Mouse (Mus musculus): ENCODE measurements around the gene Lrrc27. TPM values are rescaled to one million over a fixed set of nuclear protein-coding genes. Genes with fewer than 3 reads are reported as not detected.

Gene Lrrc27
- polyA plus RNA-seq, 1 experiment from 2014 or later: 1.3 TPM

GRCm38 (mm10) chr7:139188634-139189207, 24.1 kb upstream of the Lrrc27 start:
- H3K9ac ChIP-seq: 0 out of 2 replicates have a peak overlapping the region, but pooled peaks have one; percentile 8
- H3K27me3 ChIP-seq: peaks cover 48% of the 10 kb centered on the region
- H3K27ac ChIP-seq: 0 out of 2 replicates have a peak overlapping the region, but pooled peaks have one; percentile 8
- 1% methylated on average over 23 of the region's 23 CpGs for WGBS
- peak overlapping the region; percentile 67 for H3K4me3 ChIP-seq
- no peaks in the 10 kb centered on the region for H3K9me3 ChIP-seq
- peak; percentile 76 for ATAC-seq (ENCODE audit: insufficient number of reproducible peaks, low FRiP score, low TSS enrichment, low read depth)
- no peaks in the 10 kb centered on the region for H3K36me3 ChIP-seq
- H3K4me2 ChIP-seq: peak overlapping the region; percentile 99
- H3K4me1 ChIP-seq: peaks cover 14% of the 10 kb centered on the region

- Histone ChIP-seq H3K4me1 (peaks cover 14% of the 10 kb centered on the region), H3K4me2 (no peak overlapping the region), H3K4me3 (no peak overlapping the region), H3K9ac (no peak overlapping the region), H3K9me3 (no peaks in the 10 kb centered on the region), H3K27ac (no peak overlapping the region), H3K36me3 (no peaks in the 10 kb centered on the region), H3K27me3 (peaks cover 37% of the 10 kb centered on the region)
- WGBS: 92% methylated on average over 4 of the region's 4 CpGs
- no peak for ATAC-seq (ENCODE audit: insufficient number of reproducible peaks, low FRiP score, low TSS enrichment, low read depth)
Measured at GRCm38 (mm10) chr7:139190616-139191015, 22.2 kb upstream of the Lrrc27 start.

GRCm38 (mm10) chr7:139191619-139192018, 21.2 kb upstream of the Lrrc27 start:
- WGBS: 67% methylated on average over 6 of the region's 6 CpGs
- no peak overlapping the region for H3K27ac ChIP-seq
- no peaks in the 10 kb centered on the region for H3K9me3 ChIP-seq
- H3K4me1 ChIP-seq: peaks cover 14% of the 10 kb centered on the region
- peaks cover 27% of the 10 kb centered on the region for H3K27me3 ChIP-seq
- no peak overlapping the region for H3K4me2 ChIP-seq
- ATAC-seq (ENCODE audit: insufficient number of reproducible peaks, low FRiP score, low TSS enrichment, low read depth): no peak
- no peak overlapping the region for H3K9ac ChIP-seq
- no peak overlapping the region for H3K4me3 ChIP-seq
- H3K36me3 ChIP-seq: no peaks in the 10 kb centered on the region

- Histone ChIP-seq H3K4me2 (no peak overlapping the region), H3K36me3 (no peaks in the 10 kb centered on the region), H3K4me3 (no peak overlapping the region), H3K9me3 (no peaks in the 10 kb centered on the region), H3K9ac (no peak overlapping the region), H3K27me3 (peaks cover 12% of the 10 kb centered on the region), H3K4me1 (no peaks in the 10 kb centered on the region), H3K27ac (no peak overlapping the region)
- no peak for ATAC-seq (ENCODE audit: insufficient number of reproducible peaks, low FRiP score, low TSS enrichment, low read depth)
- 82% methylated on average over 4 of the region's 4 CpGs for WGBS
Measured at GRCm38 (mm10) chr7:139197022-139197421, 15.8 kb upstream of the Lrrc27 start.

GRCm38 (mm10) chr7:139200108-139200507, 12.7 kb upstream of the Lrrc27 start:
- no peaks in the 10 kb centered on the region for H3K9me3 ChIP-seq
- 30% methylated on average over 7 of the region's 7 CpGs for WGBS
- no peaks in the 10 kb centered on the region for H3K4me1 ChIP-seq
- no peak overlapping the region for H3K4me3 ChIP-seq
- ATAC-seq (ENCODE audit: insufficient number of reproducible peaks, low FRiP score, low TSS enrichment, low read depth): no peak
- no peak overlapping the region for H3K27ac ChIP-seq
- peaks cover 12% of the 10 kb centered on the region for H3K27me3 ChIP-seq
- no peaks in the 10 kb centered on the region for H3K36me3 ChIP-seq
- no peak overlapping the region for H3K4me2 ChIP-seq
- H3K9ac ChIP-seq: no peak overlapping the region

GRCm38 (mm10) chr7:139201209-139201608, 11.6 kb upstream of the Lrrc27 start:
- Histone ChIP-seq H3K27ac (no peak overlapping the region), H3K27me3 (peaks cover 12% of the 10 kb centered on the region), H3K9ac (no peak overlapping the region), H3K36me3 (no peaks in the 10 kb centered on the region), H3K4me2 (no peak overlapping the region), H3K9me3 (no peaks in the 10 kb centered on the region), H3K4me3 (no peak overlapping the region), H3K4me1 (no peaks in the 10 kb centered on the region)
- no peak for ATAC-seq (ENCODE audit: insufficient number of reproducible peaks, low FRiP score, low TSS enrichment, low read depth)
- WGBS: 55% methylated on average over 6 of the region's 6 CpGs

- WGBS: 19% methylated on average over 7 of the region's 7 CpGs
- peaks cover 5% of the 10 kb centered on the region; the same call in 1 of the 2 replicates for H3K4me1 ChIP-seq
- H3K9me3 ChIP-seq: no peaks in the 10 kb centered on the region
- no peak overlapping the region for H3K9ac ChIP-seq
- no peak overlapping the region for H3K4me2 ChIP-seq
- no peaks in the 10 kb centered on the region for H3K36me3 ChIP-seq
- no peak overlapping the region for H3K27ac ChIP-seq
- H3K27me3 ChIP-seq: no peaks in the 10 kb centered on the region
- ATAC-seq (ENCODE audit: insufficient number of reproducible peaks, low FRiP score, low TSS enrichment, low read depth): no peak
- no peak overlapping the region for H3K4me3 ChIP-seq
Measured at GRCm38 (mm10) chr7:139208023-139208772, 4.6 kb upstream of the Lrrc27 start.

GRCm38 (mm10) chr7:139208773-139209095, 4.1 kb upstream of the Lrrc27 start:
- Histone ChIP-seq H3K27me3 (no peaks in the 10 kb centered on the region), H3K27ac (no peak overlapping the region), H3K9me3 (no peaks in the 10 kb centered on the region), H3K36me3 (no peaks in the 10 kb centered on the region), H3K4me1 (peaks cover 10% of the 10 kb centered on the region), H3K9ac (no peak overlapping the region), H3K4me2 (no peak overlapping the region), H3K4me3 (no peak overlapping the region)
- ATAC-seq (ENCODE audit: insufficient number of reproducible peaks, low FRiP score, low TSS enrichment, low read depth): no peak
- WGBS: 71% methylated on average over 4 of the region's 4 CpGs

- no peaks in the 10 kb centered on the region for H3K36me3 ChIP-seq
- WGBS: 86% methylated on average over 6 of the region's 6 CpGs
Measured at GRCm38 (mm10) chr7:139211761-139212160, 1.0 kb upstream of the Lrrc27 start.

GRCm38 (mm10) chr7:139213751-139214150, 963 bp downstream of the Lrrc27 start:
- 0 out of 2 replicates have a peak overlapping the region, but pooled peaks have one; percentile 21 for H3K9ac ChIP-seq
- H3K27ac ChIP-seq: peak overlapping the region; percentile 48; the same call in 1 of the 2 replicates
- 61% methylated on average over 3 of the region's 3 CpGs for WGBS
- peak overlapping the region; percentile 62 for H3K4me3 ChIP-seq
- no peaks in the 10 kb centered on the region for H3K27me3 ChIP-seq
- no peaks in the 10 kb centered on the region for H3K9me3 ChIP-seq
- H3K36me3 ChIP-seq: no peaks in the 10 kb centered on the region
- H3K4me1 ChIP-seq: peaks cover 10% of the 10 kb centered on the region
- H3K4me2 ChIP-seq: peak overlapping the region; percentile 66
- no peak for ATAC-seq (ENCODE audit: insufficient number of reproducible peaks, low FRiP score, low TSS enrichment, low read depth)

More at GRCm38 (mm10) chr7:139211761-139212160, 1.0 kb upstream of the Lrrc27 start:
- H3K4me1 ChIP-seq: peaks cover 10% of the 10 kb centered on the region
- no peak overlapping the region for H3K9ac ChIP-seq
- no peak overlapping the region for H3K27ac ChIP-seq
- no peak overlapping the region for H3K4me3 ChIP-seq
- no peak overlapping the region for H3K4me2 ChIP-seq
- no peaks in the 10 kb centered on the region for H3K9me3 ChIP-seq
- no peaks in the 10 kb centered on the region for H3K27me3 ChIP-seq
- no peak for ATAC-seq (ENCODE audit: insufficient number of reproducible peaks, low FRiP score, low TSS enrichment, low read depth)

GRCm38 (mm10) chr7:139214160-139214559, 1.4 kb downstream of the Lrrc27 start:
- ATAC-seq (ENCODE audit: insufficient number of reproducible peaks, low FRiP score, low TSS enrichment, low read depth): no peak
- no peak overlapping the region for H3K27ac ChIP-seq
- no peaks in the 10 kb centered on the region for H3K27me3 ChIP-seq
- no peak overlapping the region for H3K4me2 ChIP-seq
- no peaks in the 10 kb centered on the region for H3K36me3 ChIP-seq
- H3K9ac ChIP-seq: no peak overlapping the region
- H3K4me3 ChIP-seq: no peak overlapping the region
- H3K4me1 ChIP-seq: peaks cover 10% of the 10 kb centered on the region
- H3K9me3 ChIP-seq: no peaks in the 10 kb centered on the region
- 78% methylated on average over 3 of the region's 3 CpGs for WGBS

- no peaks in the 10 kb centered on the region for H3K36me3 ChIP-seq
- no peak overlapping the region for H3K9ac ChIP-seq
- H3K27ac ChIP-seq: no peak overlapping the region
- H3K4me1 ChIP-seq: peaks cover 10% of the 10 kb centered on the region
- no peak overlapping the region for H3K4me3 ChIP-seq
- 80% methylated on average over 14 of the region's 14 CpGs for WGBS
- no peaks in the 10 kb centered on the region for H3K27me3 ChIP-seq
- no peaks in the 10 kb centered on the region for H3K9me3 ChIP-seq
- ATAC-seq (ENCODE audit: insufficient number of reproducible peaks, low FRiP score, low TSS enrichment, low read depth): no peak
- no peak overlapping the region for H3K4me2 ChIP-seq
Measured at GRCm38 (mm10) chr7:139214596-139215340, 2.0 kb downstream of the Lrrc27 start.
